Mouse (Mus musculus): ENCODE measurements around the gene Ces3a. TPM values are rescaled to one million over a fixed set of nuclear protein-coding genes. Genes with fewer than 3 reads are reported as not detected.

Gene Ces3a
- polyA plus RNA-seq (2015; fragmentation: Nextera tagmentation; extraction: Ambion mirVana), result 0.09 TPM in 1 of 2 replicates, not detected in the other

DNA sequence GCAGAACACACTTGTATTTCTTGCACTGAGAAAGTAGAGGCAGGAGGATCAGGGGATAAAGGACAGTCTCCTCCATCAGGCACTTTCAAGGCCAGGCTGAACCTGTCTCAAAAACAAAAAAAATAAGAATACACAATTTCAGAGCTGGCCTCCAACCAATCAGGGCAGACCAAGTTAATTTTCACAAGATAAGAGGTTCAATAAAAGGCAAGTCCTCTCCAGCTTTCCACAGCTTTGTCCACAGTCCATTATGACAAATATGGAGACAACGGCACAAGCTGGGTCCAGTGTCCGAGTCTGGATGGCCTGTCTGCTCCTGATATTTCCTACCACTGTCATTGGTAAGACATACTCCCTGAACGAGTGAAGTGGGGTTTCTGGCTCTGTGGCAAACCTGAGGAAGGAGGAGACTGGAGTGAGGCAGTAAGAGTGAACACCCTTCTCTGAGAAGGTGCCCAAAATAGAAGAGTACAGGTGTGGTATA, at the start of gene Ces3a:
Gene Ces3a (plus strand): TSS at position 231 of the 484 bp plus-strand sequence.
- Histone ChIP-seq H3K9me3 (ENCODE audit: low read length) (no peaks in the 10 kb centered on the region), H3K27ac (ENCODE audit: low read length) (no peak within 1 kb of the TSS), H3K9ac (replicated peaks; ENCODE audit: low read length) (no peak within 1 kb of the TSS), H3K4me3 (ENCODE audit: low read length) (no peak within 1 kb of the TSS), H3K4me2 (replicated peaks; ENCODE audit: low read depth, low read length) (no peak within 1 kb of the TSS), H3K36me3 (ENCODE audit: insufficient read depth, low read length) (no peaks in the 10 kb centered on the region), H3K27me3 (ENCODE audit: insufficient read depth, low read length) (no peaks in the 10 kb centered on the region), H3K4me1 (ENCODE audit: insufficient read depth, low read length) (no peaks in the 10 kb centered on the region)
- no peak for ATAC-seq (ENCODE audit: low FRiP score, low TSS enrichment)
- 85% methylated on average over 3 of the region's 3 CpGs for WGBS

DNA sequence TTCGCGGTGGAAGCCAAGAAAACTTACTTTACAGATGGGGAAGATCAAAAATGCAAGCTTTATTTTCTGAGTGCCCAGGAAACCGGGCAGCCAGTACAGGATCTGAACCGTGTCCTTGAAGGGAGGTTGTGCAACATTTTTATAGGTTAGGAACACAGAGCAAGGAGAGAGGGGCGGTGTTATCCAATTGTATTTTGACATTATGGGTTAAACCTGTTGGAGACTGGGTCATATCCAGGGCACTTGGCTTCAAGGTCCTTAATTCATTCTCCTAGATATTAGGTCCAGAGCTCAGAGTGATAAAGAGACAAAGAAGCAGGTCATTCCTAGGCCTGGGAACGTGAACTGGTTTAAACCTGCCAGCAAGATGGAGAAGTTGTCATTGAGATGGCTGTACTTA, 49.2 kb upstream of the Ces3a start:
- H3K4me1 ChIP-seq (ENCODE audit: insufficient read depth, low read length), result no peaks in the 10 kb centered on the region
- no peak overlapping the region for H3K4me2 ChIP-seq (replicated peaks; ENCODE audit: low read depth, low read length)
- ATAC-seq (ENCODE audit: low FRiP score, low TSS enrichment), result no peak
- WGBS, result 80% methylated on average over 6 of the region's 6 CpGs
- no peaks in the 10 kb centered on the region for H3K9me3 ChIP-seq (ENCODE audit: low read length)
- no peak overlapping the region for H3K9ac ChIP-seq (replicated peaks; ENCODE audit: low read length)
- H3K4me3 ChIP-seq (ENCODE audit: low read length), result no peak overlapping the region
- H3K27me3 ChIP-seq (ENCODE audit: insufficient read depth, low read length), result no peaks in the 10 kb centered on the region
- no peak overlapping the region for H3K27ac ChIP-seq (ENCODE audit: low read length)
- H3K36me3 ChIP-seq (ENCODE audit: insufficient read depth, low read length), result no peaks in the 10 kb centered on the region

GRCm38 (mm10) chr8:105000586-105000985, 47.8 kb upstream of the Ces3a start, which contains the start of gene Ces2h:
Gene Ces2h (plus strand): TSS chr8:105000853.
- Histone ChIP-seq H3K4me3 (ENCODE audit: low read length) (no peak within 1 kb of the TSS), H3K9me3 (ENCODE audit: low read length) (no peaks in the 10 kb centered on the region), H3K4me1 (ENCODE audit: insufficient read depth, low read length) (no peaks in the 10 kb centered on the region), H3K4me2 (replicated peaks; ENCODE audit: low read depth, low read length) (no peak within 1 kb of the TSS), H3K36me3 (ENCODE audit: insufficient read depth, low read length) (no peaks in the 10 kb centered on the region), H3K27ac (ENCODE audit: low read length) (no peak within 1 kb of the TSS), H3K9ac (replicated peaks; ENCODE audit: low read length) (no peak within 1 kb of the TSS), H3K27me3 (ENCODE audit: insufficient read depth, low read length) (no peaks in the 10 kb centered on the region)
- 74% methylated on average over 7 of the region's 7 CpGs for WGBS
- peak; percentile 61 for ATAC-seq (ENCODE audit: low FRiP score, low TSS enrichment)

DNA sequence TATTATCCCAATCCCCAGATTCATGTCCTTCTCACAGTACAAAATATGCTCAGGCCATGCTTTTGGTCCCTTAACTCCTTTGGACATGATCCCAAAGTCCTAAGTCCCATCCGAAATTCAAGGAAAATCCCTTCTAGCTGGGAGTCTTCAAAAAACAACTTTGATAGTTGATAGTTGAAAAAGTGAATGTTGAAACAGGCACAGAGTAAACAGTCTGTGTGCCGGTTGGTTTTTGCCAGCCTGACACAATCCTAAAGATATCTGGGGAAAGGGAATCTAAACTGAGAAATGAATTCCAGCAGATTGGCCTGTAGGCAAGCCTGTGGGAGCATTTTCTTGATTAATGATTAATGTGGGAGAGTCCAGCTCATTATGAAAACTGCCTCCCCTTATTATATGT, 38.4 kb upstream of the Ces3a start:
- Histone ChIP-seq H3K4me3 (ENCODE audit: low read length) (no peak overlapping the region), H3K27me3 (ENCODE audit: insufficient read depth, low read length) (no peaks in the 10 kb centered on the region), H3K9ac (replicated peaks; ENCODE audit: low read length) (no peak overlapping the region), H3K4me1 (ENCODE audit: insufficient read depth, low read length) (no peaks in the 10 kb centered on the region), H3K4me2 (replicated peaks; ENCODE audit: low read depth, low read length) (no peak overlapping the region), H3K27ac (ENCODE audit: low read length) (no peak overlapping the region), H3K36me3 (ENCODE audit: insufficient read depth, low read length) (no peaks in the 10 kb centered on the region), H3K9me3 (ENCODE audit: low read length) (peaks cover 7% of the 10 kb centered on the region; the same call in 1 of the 2 replicates)
- WGBS, result 78% methylated on average over 2 of the region's 2 CpGs
- no peak for ATAC-seq (ENCODE audit: low FRiP score, low TSS enrichment)

GRCm38 (mm10) chr8:105011136-105011535, 37.3 kb upstream of the Ces3a start:
- Histone ChIP-seq H3K4me3 (ENCODE audit: low read length) (no peak overlapping the region), H3K4me1 (ENCODE audit: insufficient read depth, low read length) (no peaks in the 10 kb centered on the region), H3K9me3 (ENCODE audit: low read length) (peaks cover 7% of the 10 kb centered on the region; the same call in 1 of the 2 replicates), H3K36me3 (ENCODE audit: insufficient read depth, low read length) (no peaks in the 10 kb centered on the region), H3K4me2 (replicated peaks; ENCODE audit: low read depth, low read length) (no peak overlapping the region), H3K27me3 (ENCODE audit: insufficient read depth, low read length) (no peaks in the 10 kb centered on the region), H3K27ac (ENCODE audit: low read length) (no peak overlapping the region), H3K9ac (replicated peaks; ENCODE audit: low read length) (no peak overlapping the region)
- no peak for ATAC-seq (ENCODE audit: low FRiP score, low TSS enrichment)
- WGBS, result 75% methylated on average over 12 of the region's 12 CpGs

DNA sequence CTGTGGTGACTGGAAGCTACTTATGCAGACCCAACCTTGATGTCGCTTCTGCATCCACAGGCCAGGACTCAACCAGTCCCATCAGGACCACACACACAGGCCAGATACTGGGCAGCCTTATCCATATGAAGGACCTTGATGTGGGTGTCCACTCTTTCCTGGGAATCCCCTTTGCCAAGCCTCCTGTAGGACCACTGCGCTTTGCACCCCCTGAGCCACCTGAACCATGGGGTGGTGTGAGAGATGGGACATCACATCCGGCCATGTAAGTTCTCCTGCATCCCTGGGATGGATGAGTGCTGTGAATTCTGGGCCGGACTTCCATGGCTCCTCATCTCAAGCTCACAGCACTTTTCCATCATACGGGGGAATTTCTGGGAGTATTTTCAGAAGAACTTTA, 34.0 kb upstream of the Ces3a start:
- Histone ChIP-seq H3K4me1 (ENCODE audit: insufficient read depth, low read length) (no peaks in the 10 kb centered on the region), H3K4me2 (replicated peaks; ENCODE audit: low read depth, low read length) (no peak overlapping the region), H3K4me3 (ENCODE audit: low read length) (no peak overlapping the region), H3K9me3 (ENCODE audit: low read length) (peaks cover 4% of the 10 kb centered on the region; the same call in 1 of the 2 replicates), H3K27ac (ENCODE audit: low read length) (no peak overlapping the region), H3K36me3 (ENCODE audit: insufficient read depth, low read length) (no peaks in the 10 kb centered on the region), H3K9ac (replicated peaks; ENCODE audit: low read length) (no peak overlapping the region), H3K27me3 (ENCODE audit: insufficient read depth, low read length) (no peaks in the 10 kb centered on the region)
- no peak for ATAC-seq (ENCODE audit: low FRiP score, low TSS enrichment)
- 90% methylated on average over 5 of the region's 5 CpGs for WGBS

- no peaks in the 10 kb centered on the region for H3K4me1 ChIP-seq (ENCODE audit: insufficient read depth, low read length)
- H3K9me3 ChIP-seq (ENCODE audit: low read length), result 0 out of 2 replicates have a peak, but pooled peaks cover 2% of the 10 kb centered on the region
- ATAC-seq (ENCODE audit: low FRiP score, low TSS enrichment), result no peak
- no peaks in the 10 kb centered on the region for H3K27me3 ChIP-seq (ENCODE audit: insufficient read depth, low read length)
- H3K4me3 ChIP-seq (ENCODE audit: low read length), result no peak overlapping the region
- H3K27ac ChIP-seq (ENCODE audit: low read length), result no peak overlapping the region
- H3K9ac ChIP-seq (replicated peaks; ENCODE audit: low read length), result no peak overlapping the region
- no peaks in the 10 kb centered on the region for H3K36me3 ChIP-seq (ENCODE audit: insufficient read depth, low read length)
- 75% methylated on average over 1 of the region's 1 CpGs for WGBS
- no peak overlapping the region for H3K4me2 ChIP-seq (replicated peaks; ENCODE audit: low read depth, low read length)
These were observed 26.4 kb upstream of the Ces3a start for GRCm38 (mm10) chr8:105021954-105022353.

GRCm38 (mm10) chr8:105023087-105023486, 25.3 kb upstream of the Ces3a start:
- no peaks in the 10 kb centered on the region for H3K36me3 ChIP-seq (ENCODE audit: insufficient read depth, low read length)
- H3K4me2 ChIP-seq (replicated peaks; ENCODE audit: low read depth, low read length), result no peak overlapping the region
- no peak overlapping the region for H3K9ac ChIP-seq (replicated peaks; ENCODE audit: low read length)
- no peak overlapping the region for H3K4me3 ChIP-seq (ENCODE audit: low read length)
- WGBS, result 32% methylated on average over 1 of the region's 1 CpGs
- no peak for ATAC-seq (ENCODE audit: low FRiP score, low TSS enrichment)
- H3K27ac ChIP-seq (ENCODE audit: low read length), result no peak overlapping the region
- no peaks in the 10 kb centered on the region for H3K27me3 ChIP-seq (ENCODE audit: insufficient read depth, low read length)
- no peaks in the 10 kb centered on the region for H3K4me1 ChIP-seq (ENCODE audit: insufficient read depth, low read length)
- 0 out of 2 replicates have a peak, but pooled peaks cover 2% of the 10 kb centered on the region for H3K9me3 ChIP-seq (ENCODE audit: low read length)

DNA sequence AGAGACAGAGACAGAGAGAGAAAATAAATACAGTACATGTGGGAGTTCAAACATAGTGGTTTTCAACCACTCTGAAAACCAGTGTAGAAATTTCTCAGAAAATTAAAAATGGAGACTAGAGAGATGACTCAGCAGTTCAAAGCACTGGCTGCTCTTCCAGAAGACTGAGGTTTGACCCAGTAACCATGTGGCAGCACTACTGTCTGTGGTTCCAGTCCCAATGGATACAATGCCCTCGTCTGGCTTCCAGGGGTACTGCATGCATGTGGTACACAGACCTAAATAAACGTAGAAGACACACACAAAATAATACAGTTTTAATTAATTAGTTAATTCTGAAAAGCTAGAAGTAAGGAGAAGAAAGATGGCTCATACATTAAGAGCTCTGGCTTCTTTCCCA, 23.4 kb upstream of the Ces3a start:
- no peaks in the 10 kb centered on the region for H3K27me3 ChIP-seq (ENCODE audit: insufficient read depth, low read length)
- no peak overlapping the region for H3K27ac ChIP-seq (ENCODE audit: low read length)
- ATAC-seq (ENCODE audit: low FRiP score, low TSS enrichment), result no peak
- H3K36me3 ChIP-seq (ENCODE audit: insufficient read depth, low read length), result no peaks in the 10 kb centered on the region
- H3K9me3 ChIP-seq (ENCODE audit: low read length), result 0 out of 2 replicates have a peak, but pooled peaks cover 2% of the 10 kb centered on the region
- no peaks in the 10 kb centered on the region for H3K4me1 ChIP-seq (ENCODE audit: insufficient read depth, low read length)
- H3K4me3 ChIP-seq (ENCODE audit: low read length), result no peak overlapping the region
- no peak overlapping the region for H3K9ac ChIP-seq (replicated peaks; ENCODE audit: low read length)
- 58% methylated on average over 2 of the region's 2 CpGs for WGBS
- no peak overlapping the region for H3K4me2 ChIP-seq (replicated peaks; ENCODE audit: low read depth, low read length)

DNA sequence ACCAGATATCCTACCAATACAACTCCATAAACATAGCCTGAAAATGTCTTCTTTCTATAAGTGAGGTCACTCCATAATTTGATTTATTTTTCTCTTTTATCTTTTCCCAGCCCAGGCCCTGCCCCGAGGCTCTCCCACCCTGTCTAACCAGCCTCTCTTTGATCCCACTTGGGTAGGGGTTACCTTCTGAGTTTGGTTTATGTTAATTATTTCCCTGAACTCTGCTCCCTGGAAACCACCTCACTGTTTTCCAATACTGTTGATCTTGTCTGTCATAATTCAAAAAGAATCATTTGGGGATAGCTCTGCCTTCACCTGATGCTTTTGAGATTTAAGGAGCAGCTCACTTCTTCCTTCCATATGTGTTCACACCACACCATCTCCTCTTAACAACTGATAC, 4.9 kb upstream of the Ces3a start:
- Histone ChIP-seq H3K9ac (replicated peaks; ENCODE audit: low read length) (no peak overlapping the region), H3K4me2 (replicated peaks; ENCODE audit: low read depth, low read length) (no peak overlapping the region), H3K4me1 (ENCODE audit: insufficient read depth, low read length) (no peaks in the 10 kb centered on the region), H3K9me3 (ENCODE audit: low read length) (no peaks in the 10 kb centered on the region), H3K27me3 (ENCODE audit: insufficient read depth, low read length) (no peaks in the 10 kb centered on the region), H3K27ac (ENCODE audit: low read length) (no peak overlapping the region), H3K4me3 (ENCODE audit: low read length) (no peak overlapping the region), H3K36me3 (ENCODE audit: insufficient read depth, low read length) (no peaks in the 10 kb centered on the region)
- no peak for ATAC-seq (ENCODE audit: low FRiP score, low TSS enrichment)
- WGBS, result 35% methylated on average over 1 of the region's 1 CpGs
